Mouse (Mus musculus) CD4-positive, CD25-positive, alpha-beta regulatory T cell, adult 4 months (primary cell): ENCODE measurements around the gene Phlpp1. TPM values are rescaled to one million over a fixed set of nuclear protein-coding genes. Genes with fewer than 3 reads are reported as not detected.
A peak's percentile ranks its signal among the peaks of the same experiment; 100 is the strongest.

ENCODE experiments used
- ATAC-seq: one replicate; pipeline ENCODE4 v1.8.0; 2017
- polyA plus RNA-seq, 2 experiments: library from polyadenylated mRNA; unstranded; fragments of 100-300 nt; shearing (Covaris generic); gene quantifications; one replicate each; pipeline ENCODE4 v1.2.1; 2017

The Phlpp1 gene
- polyA plus RNA-seq, 2 experiments from 2014 or later: 8.7 to 11.8 TPM

DNA sequence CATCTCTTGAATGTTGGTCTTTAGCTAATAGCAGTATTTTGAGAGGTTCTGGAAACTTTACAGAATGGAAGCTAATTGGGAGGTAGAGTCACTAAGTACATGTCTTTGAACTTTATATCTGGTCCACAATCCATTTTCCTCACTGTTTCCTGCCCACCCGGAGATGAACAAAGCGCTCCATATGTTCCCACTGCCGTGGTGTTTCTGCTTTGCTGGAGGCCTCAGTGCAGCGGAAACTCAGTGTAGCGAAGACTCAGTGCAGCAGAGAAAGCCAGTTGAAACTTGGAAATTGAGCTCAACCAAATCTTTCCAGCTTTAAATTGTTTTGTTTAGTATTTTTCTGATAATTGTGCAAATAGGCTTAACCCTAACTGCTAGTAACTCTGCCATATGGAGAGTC, 26.4 kb downstream of the Phlpp1 start:
- no peak for ATAC-seq

- no peak for ATAC-seq
Observed at GRCm38 (mm10) chr1:106199109-106199508, 27.6 kb downstream of the Phlpp1 start.

DNA sequence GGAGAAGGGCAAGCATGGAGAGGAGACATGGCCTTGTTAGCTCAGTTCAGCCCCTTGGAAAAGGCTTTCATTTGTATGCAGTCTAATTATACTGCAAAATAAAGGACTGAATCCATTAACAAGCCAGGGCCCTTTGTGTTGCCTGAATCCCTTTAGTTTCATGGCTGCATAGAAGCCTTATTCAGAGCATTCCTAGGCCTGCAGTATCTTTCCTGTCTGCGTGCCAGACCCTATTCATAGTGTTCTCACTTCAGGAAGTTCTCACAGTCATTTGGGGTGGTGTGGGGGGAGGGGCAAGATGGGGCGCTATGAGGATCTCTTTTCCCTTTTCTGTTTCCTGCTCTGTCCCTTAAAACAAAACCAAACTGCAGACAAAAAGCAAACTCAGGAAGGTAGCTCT, 28.1 kb downstream of the Phlpp1 start:
- peak; percentile 42 for ATAC-seq

- ATAC-seq: no peak
Observed at GRCm38 (mm10) chr1:106201025-106201424, 29.5 kb downstream of the Phlpp1 start.

DNA sequence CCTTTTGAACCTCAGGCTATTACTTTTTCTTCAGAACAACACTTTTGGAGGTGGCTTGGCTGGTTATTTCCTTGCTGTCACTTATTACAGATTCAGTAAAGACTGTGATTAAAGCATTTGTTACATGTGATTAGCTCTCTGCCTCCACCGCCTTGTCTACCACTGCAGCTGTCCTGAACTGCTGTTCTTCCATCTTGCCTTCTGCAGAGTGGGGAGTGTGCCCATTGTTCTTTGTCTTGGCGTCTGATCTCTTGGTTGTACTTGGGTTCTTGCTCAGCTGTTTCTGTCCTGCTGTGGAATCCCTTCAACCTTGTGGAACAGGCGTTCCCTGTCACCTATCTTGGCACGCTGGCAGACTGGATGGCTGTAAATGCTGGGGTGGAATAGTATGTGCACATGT, 30.4 kb downstream of the Phlpp1 start:
- ATAC-seq: no peak

DNA sequence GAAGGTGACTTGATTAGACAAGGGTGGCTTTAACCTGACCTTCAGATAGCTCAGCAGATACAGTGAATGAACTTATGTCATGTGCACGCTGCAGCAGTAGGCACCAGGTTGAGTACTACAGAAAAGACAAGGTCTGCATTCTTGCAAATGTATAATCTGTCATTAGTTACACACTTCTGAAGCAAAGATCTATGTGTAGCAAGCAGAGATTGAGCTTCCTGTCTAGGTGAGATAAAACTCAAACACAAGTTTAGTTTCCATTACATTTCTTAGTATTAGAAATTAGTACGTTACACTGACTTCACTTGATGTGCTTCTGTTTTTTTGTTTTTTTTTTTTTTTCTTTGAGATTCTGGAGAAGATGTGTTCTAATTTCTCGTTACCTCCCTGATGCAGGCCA, 32.4 kb downstream of the Phlpp1 start:
- peak; percentile 68 for ATAC-seq

DNA sequence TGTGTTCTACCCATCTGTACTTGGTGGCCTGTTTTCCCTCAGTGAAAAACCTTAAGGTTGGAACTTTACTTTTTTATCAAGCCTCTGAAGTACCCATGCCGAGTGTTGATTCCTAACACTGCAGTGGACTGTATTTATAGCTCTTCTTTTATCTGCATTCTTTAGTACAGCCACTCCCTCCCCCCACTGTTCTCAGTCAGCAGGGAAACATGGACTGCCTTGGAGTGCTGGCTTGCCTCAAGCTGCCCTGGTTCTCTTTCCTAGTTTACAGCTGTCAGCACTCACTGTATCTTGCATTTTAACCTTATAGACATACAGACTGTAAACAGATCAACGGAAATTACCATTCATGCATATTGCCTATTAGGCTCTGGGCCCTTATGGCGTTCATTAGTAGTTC, 32.8 kb downstream of the Phlpp1 start:
- peak; percentile 8 for ATAC-seq

GRCm38 (mm10) chr1:106208581-106208980, 37.0 kb downstream of the Phlpp1 start:
- no peak for ATAC-seq

DNA sequence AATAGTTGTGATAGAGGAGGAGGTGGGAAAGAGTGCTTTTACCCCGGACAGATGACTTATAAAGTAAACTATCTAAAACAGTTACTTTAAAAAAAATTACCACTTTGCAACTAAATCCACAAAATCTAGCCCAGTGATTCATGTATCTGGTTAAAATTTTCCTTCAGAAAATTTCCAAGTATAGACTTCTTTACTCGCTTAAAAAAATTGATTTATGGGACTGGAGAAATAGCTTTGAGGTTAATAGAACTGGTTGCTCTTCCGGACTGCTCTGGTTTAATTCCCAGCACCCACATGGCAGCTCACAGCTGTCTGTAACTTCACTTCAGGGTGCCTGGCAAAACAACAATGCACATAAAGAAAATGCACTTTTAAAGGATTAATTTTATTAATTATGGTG, 38.9 kb downstream of the Phlpp1 start:
- no peak for ATAC-seq

GRCm38 (mm10) chr1:106211146-106211545, 39.6 kb downstream of the Phlpp1 start:
- no peak for ATAC-seq

DNA sequence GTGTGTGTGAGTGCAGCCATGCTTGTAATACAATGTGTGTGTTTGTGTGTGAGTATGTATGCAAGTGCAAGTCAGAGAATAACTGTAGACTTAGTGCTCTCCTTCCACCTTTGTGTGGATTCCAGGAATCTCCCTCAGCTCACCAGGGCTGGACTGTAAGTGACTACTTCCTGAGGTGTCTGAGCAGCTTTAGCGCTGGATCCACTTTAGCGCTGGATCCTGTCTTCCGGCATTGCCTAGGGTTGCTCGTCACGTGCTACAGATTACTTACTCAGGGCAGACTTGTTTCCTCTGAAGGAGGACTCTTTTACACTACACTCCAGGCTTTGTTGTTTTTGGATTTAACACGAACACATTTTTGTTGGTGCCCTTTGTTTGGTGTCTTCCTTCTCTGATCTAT, 48.9 kb downstream of the Phlpp1 start:
- ATAC-seq: no peak

DNA sequence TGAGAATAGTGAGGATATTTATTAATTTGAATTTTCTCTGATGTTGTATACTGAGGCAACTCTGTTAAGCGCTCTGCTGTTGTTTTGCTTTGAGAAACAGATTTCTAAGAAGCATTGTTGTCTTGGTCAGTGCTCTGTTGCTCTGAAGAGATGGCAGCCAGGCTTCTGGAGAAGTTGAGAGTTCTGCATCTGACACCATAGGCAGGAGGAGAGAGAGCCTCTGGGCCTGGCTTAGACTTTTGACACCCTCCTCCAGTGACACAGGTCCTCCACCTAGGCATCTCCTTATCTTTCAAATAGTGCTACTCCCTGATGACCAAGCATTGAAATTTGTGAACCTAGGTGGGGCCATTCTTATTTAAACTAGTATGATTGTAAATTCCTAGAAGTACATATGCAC, 49.8 kb downstream of the Phlpp1 start:
- no peak for ATAC-seq

- no peak for ATAC-seq
Observed at GRCm38 (mm10) chr1:106221964-106222363, 50.4 kb downstream of the Phlpp1 start.

- ATAC-seq: no peak
Observed at GRCm38 (mm10) chr1:106226613-106227012, 55.1 kb downstream of the Phlpp1 start.

GRCm38 (mm10) chr1:106230313-106230712, 58.8 kb downstream of the Phlpp1 start:
- ATAC-seq: no peak

GRCm38 (mm10) chr1:106231345-106231744, 59.8 kb downstream of the Phlpp1 start:
- ATAC-seq: no peak

- no peak for ATAC-seq
Observed at GRCm38 (mm10) chr1:106231805-106232459, 60.4 kb downstream of the Phlpp1 start.

- no peak for ATAC-seq
Observed at GRCm38 (mm10) chr1:106232460-106232850, 60.9 kb downstream of the Phlpp1 start.

DNA sequence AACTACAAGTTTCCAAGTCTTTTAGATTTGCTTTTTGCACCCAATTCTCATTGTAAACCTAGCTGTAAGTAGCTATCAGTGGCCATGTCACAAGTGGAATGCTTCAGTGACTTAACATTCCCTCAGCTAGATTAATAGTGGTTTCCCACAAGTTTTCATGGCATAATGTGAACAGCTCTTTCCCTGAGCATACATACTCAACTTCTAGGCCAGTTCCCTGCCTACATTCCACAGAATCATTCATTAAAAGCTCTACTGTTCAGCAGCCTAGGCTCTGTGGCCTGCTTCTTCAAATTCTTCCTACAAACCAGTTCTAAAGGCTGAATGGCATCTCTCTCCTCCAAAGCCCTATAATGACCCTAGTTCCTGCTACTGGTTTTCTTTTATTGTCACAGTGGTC, 65.4 kb downstream of the Phlpp1 start:
- no peak for ATAC-seq

- ATAC-seq: no peak
Observed at GRCm38 (mm10) chr1:106240116-106240685, 68.6 kb downstream of the Phlpp1 start.

DNA sequence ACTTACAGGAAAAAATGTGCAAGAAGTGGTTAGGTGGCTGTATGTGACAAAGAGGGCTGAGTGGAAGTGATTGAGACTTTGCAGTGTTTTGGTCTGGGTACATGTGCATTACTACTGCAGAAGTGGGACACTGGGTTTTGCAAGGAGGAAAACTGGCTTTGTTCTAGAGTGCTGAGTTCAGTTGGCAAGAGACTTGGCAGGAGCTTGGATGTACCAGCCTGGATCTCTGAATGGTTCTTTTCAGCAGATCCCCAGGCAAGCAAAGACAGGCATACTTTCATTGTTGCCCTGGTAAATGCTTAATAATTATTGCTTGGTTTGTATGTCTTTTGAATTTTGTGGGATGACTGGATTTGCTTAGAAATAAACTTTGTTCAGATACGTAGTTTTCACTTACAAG, 69.5 kb downstream of the Phlpp1 start:
- ATAC-seq: no peak

- no peak for ATAC-seq
Observed at GRCm38 (mm10) chr1:106242129-106242528, 70.6 kb downstream of the Phlpp1 start.

DNA sequence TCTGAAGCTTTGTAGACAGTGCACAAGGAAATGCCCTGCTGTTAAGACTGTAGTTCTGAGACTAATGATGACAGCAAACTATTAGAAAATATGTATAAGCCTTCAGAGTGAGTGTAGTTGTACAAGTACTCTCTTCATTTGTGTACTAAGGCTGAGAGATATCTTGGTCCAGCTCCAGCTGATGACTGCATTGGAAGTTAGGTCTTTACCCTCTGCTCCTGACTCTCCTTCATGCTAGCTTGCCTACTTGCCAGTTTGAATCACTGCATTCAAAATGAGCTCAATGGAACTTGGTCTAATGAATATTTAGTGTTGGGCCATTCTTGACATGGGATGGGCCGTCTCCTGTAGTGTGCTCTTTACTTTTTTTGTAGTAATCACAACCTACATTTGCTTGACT, 71.8 kb downstream of the Phlpp1 start:
- no peak for ATAC-seq

- no peak for ATAC-seq
Observed at GRCm38 (mm10) chr1:106244245-106244644, 72.7 kb downstream of the Phlpp1 start.

DNA sequence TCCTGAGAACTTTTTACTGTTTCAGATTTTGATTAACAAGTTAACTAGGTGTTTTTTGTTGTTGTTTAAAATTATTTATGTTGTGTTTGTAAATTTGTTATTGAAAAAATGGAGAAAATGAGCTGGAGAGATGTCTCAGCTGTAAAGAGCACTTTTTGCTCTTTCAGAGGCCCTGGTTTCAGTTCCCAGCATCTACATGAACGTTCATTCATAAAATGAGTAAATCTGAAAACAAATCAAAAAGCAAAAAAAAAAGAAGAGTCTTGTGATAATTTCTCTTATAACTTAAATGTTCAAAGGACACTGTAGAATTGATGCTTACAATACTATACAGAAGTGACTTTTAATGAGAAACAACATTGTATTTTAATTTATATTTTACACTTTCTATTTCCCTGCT, 82.5 kb downstream of the Phlpp1 start:
- no peak for ATAC-seq
